Mouse (Mus musculus) hindbrain, embryonic 16.5 days (tissue): ENCODE results near the gene Timm13. TPM values are rescaled to one million over a fixed set of nuclear protein-coding genes. Genes with fewer than 3 reads are reported as not detected.

ENCODE experiments used
- ATAC-seq: fragments of 200-750 bp; cut with Nextera tagmentation; 2 replicates; pipeline ENCODE4 v1.8.0; 2017; ENCODE audit warnings: moderate TSS enrichment, moderate library complexity
- H3K27ac ChIP-seq: fragments of 300-500 bp; sonication (generic); 2 replicates; pipeline ENCODE4 v1.5.1; 2014; ENCODE audit warnings: low read depth, mild to moderate bottlenecking, control low read depth, low read length, moderate library complexity
- H3K27me3 ChIP-seq: fragments of 300-500 bp; sonication (generic); replicated peaks from 2 replicates; pipeline ENCODE4 v1.6.1; 2014; ENCODE audit warnings: low read length; ENCODE audit not compliant: control insufficient read depth, insufficient read depth
- H3K36me3 ChIP-seq: fragments of 300-500 bp; sonication (generic); 2 replicates; pipeline ENCODE4 v1.6.1; 2014; ENCODE audit warnings: mild to moderate bottlenecking, low read length, moderate library complexity, mixed read lengths; ENCODE audit not compliant: control insufficient read depth, insufficient read depth
- H3K4me1 ChIP-seq: fragments of 300-500 bp; sonication (generic); 2 replicates; pipeline ENCODE4 v1.6.1; 2014; ENCODE audit warnings: low read depth, low read length; ENCODE audit not compliant: control insufficient read depth, insufficient read depth
- H3K4me2 ChIP-seq: fragments of 300-500 bp; sonication (generic); 2 replicates; pipeline ENCODE4 v1.6.1; 2014; ENCODE audit warnings: mild to moderate bottlenecking, low read length, control low read depth, moderate library complexity
- H3K4me3 ChIP-seq: fragments of 300-500 bp; sonication (generic); 2 replicates; pipeline ENCODE4 v1.5.1; 2014; ENCODE audit warnings: mild to moderate bottlenecking, low read length, control low read depth, moderate library complexity
- H3K9ac ChIP-seq: fragments of 300-500 bp; sonication (generic); 2 replicates; pipeline ENCODE4 v1.6.1; 2014; ENCODE audit warnings: low read depth, mild to moderate bottlenecking, control low read depth, low read length, moderate library complexity
- H3K9me3 ChIP-seq: fragments of 300-500 bp; sonication (generic); 2 replicates; pipeline ENCODE4 v1.6.1; 2014; ENCODE audit warnings: mild to moderate bottlenecking, low read length, moderate library complexity; ENCODE audit not compliant: control insufficient read depth
- WGBS: fragments of 180-500 bp; shearing (Covaris S2); extraction: QIAGEN DNeasy Blood & Tissue Kit; methylation state at CpG from one replicate; pipeline ENCODE4 v1.1.7; 2014; 5-methylcytosine and 5-hydroxymethylcytosine counted together
- polyA plus RNA-seq: library from polyadenylated mRNA; unstranded; fragments of >200 nt; fragmentation: Nextera tagmentation; extraction: Ambion mirVana; gene quantifications from 2 replicates; pipeline ENCODE4 v1.2.1, GENCODE M21; 2015

Gene Timm13
- polyA plus RNA-seq, 1 experiment from 2014 or later, result 364 TPM

DNA sequence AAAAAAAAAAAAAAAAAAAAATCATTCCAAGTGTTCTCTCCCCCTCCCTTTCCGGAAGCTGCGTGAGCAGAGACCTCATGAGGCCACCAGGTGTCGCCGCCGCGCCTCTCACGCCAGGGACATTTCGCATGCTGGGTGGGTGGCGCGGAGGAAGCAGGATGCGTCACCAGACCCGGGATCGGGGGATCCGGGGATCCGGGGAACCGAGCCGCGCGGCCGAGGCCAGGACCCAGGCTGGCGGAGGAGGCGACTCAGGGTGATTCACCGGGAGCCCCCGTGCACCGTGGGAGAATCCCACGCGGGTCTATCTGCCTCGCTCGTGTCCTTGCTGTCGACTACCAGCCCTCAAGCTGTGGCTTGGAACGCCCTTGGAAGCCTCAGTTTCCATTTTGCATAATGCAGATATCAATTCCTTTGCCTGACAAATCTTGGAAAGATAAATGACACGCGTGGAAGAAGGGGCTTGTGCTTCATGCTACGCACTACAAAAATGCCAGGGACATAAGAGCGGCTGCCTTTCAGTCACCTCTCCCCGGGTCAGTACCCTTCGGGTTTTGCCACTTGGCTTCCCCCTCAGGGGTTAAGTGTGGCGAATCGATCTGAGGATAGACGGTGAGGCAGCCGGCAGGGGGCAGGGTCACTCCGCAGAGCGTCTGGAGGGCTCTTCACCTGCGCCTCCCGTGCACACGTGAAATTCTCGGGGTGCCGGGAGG lies 28.0 kb upstream of the Timm13 start:
- Histone ChIP-seq H3K36me3 (no peaks in the 10 kb centered on the region), H3K27ac (peak overlapping the region; percentile 75), H3K4me3 (peak overlapping the region; percentile 56), H3K9ac (peak overlapping the region; percentile 79), H3K27me3 (peaks cover 11% of the 10 kb centered on the region), H3K4me2 (peak overlapping the region; percentile 98), H3K4me1 (peaks cover 44% of the 10 kb centered on the region), H3K9me3 (no peaks in the 10 kb centered on the region)
- ATAC-seq, result peak; percentile 45
- under 1% methylated on average over 45 of the region's 48 CpGs for WGBS

- no peak for ATAC-seq
- H3K4me3 ChIP-seq, result no peak overlapping the region
- WGBS, result 45% methylated on average over 3 of the region's 3 CpGs
Observed at GRCm38 (mm10) chr10:80925472-80925871, 24.7 kb upstream of the Timm13 start.

GRCm38 (mm10) chr10:80921923-80922322 lies 21.2 kb upstream of the Timm13 start:
- peak overlapping the region; percentile 52 for H3K9ac ChIP-seq
- no peaks in the 10 kb centered on the region for H3K36me3 ChIP-seq
- ATAC-seq, result no peak
- H3K9me3 ChIP-seq, result no peaks in the 10 kb centered on the region
- no peak overlapping the region for H3K27ac ChIP-seq
- H3K4me2 ChIP-seq, result peak overlapping the region; percentile 41
- peaks cover 11% of the 10 kb centered on the region for H3K4me1 ChIP-seq
- H3K4me3 ChIP-seq, result peak overlapping the region; percentile 18
- H3K27me3 ChIP-seq, result no peaks in the 10 kb centered on the region
- WGBS, result 3% methylated on average over 16 of the region's 16 CpGs

More at GRCm38 (mm10) chr10:80925472-80925871, 24.7 kb upstream of the Timm13 start:
- no peaks in the 10 kb centered on the region for H3K27me3 ChIP-seq
- H3K4me1 ChIP-seq, result peaks cover 12% of the 10 kb centered on the region
- no peak overlapping the region for H3K9ac ChIP-seq
- H3K9me3 ChIP-seq, result no peaks in the 10 kb centered on the region
- H3K27ac ChIP-seq, result no peak overlapping the region
- no peak overlapping the region for H3K4me2 ChIP-seq
- no peaks in the 10 kb centered on the region for H3K36me3 ChIP-seq

DNA sequence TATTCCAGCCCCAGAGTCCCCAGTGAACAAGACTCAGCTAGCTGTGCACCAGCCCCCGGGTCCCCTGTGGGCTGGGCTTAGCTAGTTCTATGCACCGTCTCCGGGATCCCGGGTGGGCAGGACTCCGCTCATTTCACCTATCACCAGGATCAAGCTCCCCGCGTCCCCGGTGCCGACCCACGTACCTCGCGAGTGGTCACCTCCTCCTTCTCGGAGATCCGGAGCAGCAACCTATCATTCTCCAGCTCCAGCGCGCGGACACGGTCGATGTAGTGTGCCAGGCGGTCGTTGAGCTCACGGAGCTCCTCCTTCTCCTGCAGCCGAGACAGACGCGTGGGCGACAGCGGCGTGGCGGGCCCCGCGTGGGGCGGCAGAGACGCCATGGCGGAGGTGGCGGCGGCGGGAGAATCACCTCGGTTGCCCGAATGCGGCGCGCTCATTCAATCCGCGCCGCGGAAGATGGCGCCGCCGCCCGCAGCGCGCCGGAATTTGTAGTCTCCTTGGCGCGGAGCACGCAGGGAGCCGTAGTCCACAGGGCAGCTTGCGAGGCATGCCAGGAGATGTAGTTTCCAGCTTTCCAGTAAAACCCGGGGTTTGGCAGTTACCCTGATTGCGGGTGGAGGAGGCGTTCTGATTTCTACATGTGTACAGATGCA lies 17.1 kb upstream of the Timm13 start, which contains the start of gene Lmnb2:
TSS of gene Lmnb2 (minus strand) at position 467 of the 656 bp plus-strand sequence.
- WGBS, result under 1% methylated on average over 54 of the region's 61 CpGs
- H3K4me1 ChIP-seq, result peaks cover 19% of the 10 kb centered on the region
- H3K36me3 ChIP-seq, result no peaks in the 10 kb centered on the region
- H3K4me2 ChIP-seq, result peak within 1 kb of the TSS; percentile 98
- H3K4me3 ChIP-seq, result peak within 1 kb of the TSS; percentile 92
- peak within 1 kb of the TSS; percentile 84 for H3K27ac ChIP-seq
- peak within 1 kb of the TSS; percentile 92 for H3K9ac ChIP-seq
- ATAC-seq, result peak; percentile 83
- no peaks in the 10 kb centered on the region for H3K27me3 ChIP-seq
- no peaks in the 10 kb centered on the region for H3K9me3 ChIP-seq

DNA sequence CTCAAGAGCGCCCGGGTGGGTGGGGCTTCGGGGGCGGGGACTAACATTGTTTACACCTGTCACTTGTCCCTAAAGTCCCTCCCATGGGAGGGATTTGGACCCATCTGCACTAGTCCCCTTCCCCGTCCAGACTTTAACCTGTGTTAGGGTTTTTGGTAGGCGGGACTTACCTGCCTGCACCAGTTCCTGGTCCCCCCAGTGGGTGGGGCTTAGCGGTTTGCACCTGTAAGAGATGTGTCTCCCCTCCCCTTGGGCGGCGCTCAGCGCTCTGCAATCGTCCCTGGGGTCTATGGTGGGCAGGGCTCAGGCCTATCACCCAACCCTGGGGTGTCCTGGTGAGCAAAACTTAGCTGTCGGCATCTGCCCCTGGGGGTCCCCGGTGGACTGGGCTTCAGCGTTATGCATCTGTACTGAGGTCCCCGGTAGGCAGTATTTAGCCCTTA lies 16.6 kb upstream of the Timm13 start:
- Histone ChIP-seq H3K4me1 (peaks cover 19% of the 10 kb centered on the region), H3K9ac (peak overlapping the region; percentile 92), H3K4me3 (peak overlapping the region; percentile 92), H3K27ac (peak overlapping the region; percentile 84), H3K36me3 (no peaks in the 10 kb centered on the region; the same call in 1 of the 2 replicates), H3K4me2 (peak overlapping the region; percentile 98), H3K9me3 (no peaks in the 10 kb centered on the region), H3K27me3 (no peaks in the 10 kb centered on the region)
- ATAC-seq, result peak; percentile 40
- 2% methylated on average over 15 of the region's 15 CpGs for WGBS

GRCm38 (mm10) chr10:80915736-80916135 lies 15.0 kb upstream of the Timm13 start:
- H3K9me3 ChIP-seq, result no peaks in the 10 kb centered on the region
- H3K36me3 ChIP-seq, result peaks cover 3% of the 10 kb centered on the region; the same call in 1 of the 2 replicates
- H3K9ac ChIP-seq, result no peak overlapping the region
- H3K4me3 ChIP-seq, result no peak overlapping the region
- no peaks in the 10 kb centered on the region for H3K27me3 ChIP-seq
- 88% methylated on average over 4 of the region's 4 CpGs for WGBS
- no peak overlapping the region for H3K4me2 ChIP-seq
- H3K4me1 ChIP-seq, result peaks cover 19% of the 10 kb centered on the region
- ATAC-seq, result no peak
- H3K27ac ChIP-seq, result no peak overlapping the region

DNA sequence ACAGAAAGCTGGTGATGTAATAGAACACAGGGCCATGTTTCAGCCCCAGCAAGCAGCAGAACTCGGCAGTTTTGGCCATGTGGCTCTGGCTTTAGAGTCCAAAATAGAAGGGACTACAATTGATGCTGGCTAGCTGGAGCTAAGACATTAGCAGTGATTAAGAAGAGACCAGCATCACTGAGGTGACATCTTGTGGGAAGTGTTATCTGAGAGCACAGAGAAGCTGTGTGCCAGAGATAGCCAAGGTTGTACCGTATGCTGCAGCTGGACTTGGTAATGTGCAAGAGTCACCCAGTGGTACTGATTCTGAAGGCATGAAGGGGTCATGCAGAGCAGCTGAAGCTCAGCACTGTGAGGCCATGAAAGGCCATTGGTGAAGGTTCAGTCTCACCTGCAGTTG lies 14.5 kb upstream of the Timm13 start:
- WGBS, result 83% methylated on average over 2 of the region's 2 CpGs

GRCm38 (mm10) chr10:80914253-80914656 lies 13.5 kb upstream of the Timm13 start:
- Histone ChIP-seq H3K36me3 (peaks cover 7% of the 10 kb centered on the region), H3K27me3 (no peaks in the 10 kb centered on the region), H3K4me3 (no peak overlapping the region), H3K27ac (no peak overlapping the region), H3K4me2 (no peak overlapping the region), H3K4me1 (peaks cover 19% of the 10 kb centered on the region), H3K9ac (no peak overlapping the region), H3K9me3 (no peaks in the 10 kb centered on the region)
- 86% methylated on average over 5 of the region's 5 CpGs for WGBS
- ATAC-seq, result no peak

More for the DNA sequence above, 14.5 kb upstream of the Timm13 start:
- Histone ChIP-seq H3K36me3 (peaks cover 3% of the 10 kb centered on the region; the same call in 1 of the 2 replicates), H3K9ac (no peak overlapping the region), H3K27ac (no peak overlapping the region), H3K4me2 (no peak overlapping the region), H3K4me1 (peaks cover 19% of the 10 kb centered on the region), H3K4me3 (no peak overlapping the region), H3K27me3 (no peaks in the 10 kb centered on the region), H3K9me3 (no peaks in the 10 kb centered on the region)
- ATAC-seq, result no peak

- Histone ChIP-seq H3K4me1 (peaks cover 17% of the 10 kb centered on the region), H3K27ac (no peak overlapping the region), H3K9me3 (no peaks in the 10 kb centered on the region), H3K4me2 (no peak overlapping the region), H3K9ac (no peak overlapping the region), H3K4me3 (no peak overlapping the region), H3K27me3 (no peaks in the 10 kb centered on the region), H3K36me3 (peaks cover 7% of the 10 kb centered on the region)
- 96% methylated on average over 7 of the region's 8 CpGs for WGBS
- no peak for ATAC-seq
Observed at GRCm38 (mm10) chr10:80913364-80914011, 12.7 kb upstream of the Timm13 start.
